Mouse (Mus musculus) forebrain, embryonic 11.5 days (tissue): ENCODE data around the gene Gm28047. TPM values are rescaled to one million over a fixed set of nuclear protein-coding genes. Genes with fewer than 3 reads are reported as not detected.

ENCODE experiments used
- ATAC-seq: fragments of 200-750 bp; cut with Nextera tagmentation; replicated peaks from 2 replicates; pipeline ENCODE4 v1.8.0; 2017; ENCODE audit warnings: moderate TSS enrichment; ENCODE audit not compliant: low FRiP score
- DNase-seq: peaks from one replicate; pipeline ENCODE4 v3.0.0-alpha.2; 2017; ENCODE audit warnings: low spot score
- H3K27ac ChIP-seq: fragments of 300-500 bp; sonication (generic); 2 replicates; pipeline ENCODE4 v1.5.1; 2014; ENCODE audit warnings: low read depth, low read length
- H3K27me3 ChIP-seq: fragments of 300-500 bp; sonication (generic); 2 replicates; pipeline ENCODE4 v1.6.1; 2014; ENCODE audit warnings: mild to moderate bottlenecking, low read length, mixed read lengths; ENCODE audit not compliant: control insufficient read depth, insufficient read depth
- H3K36me3 ChIP-seq: fragments of 300-500 bp; sonication (generic); 2 replicates; pipeline ENCODE4 v1.6.1; 2014; ENCODE audit warnings: mild to moderate bottlenecking, low read length, moderate library complexity, mixed read lengths; ENCODE audit not compliant: control insufficient read depth, insufficient read depth
- H3K4me1 ChIP-seq: fragments of 300-500 bp; sonication (generic); replicated peaks from 2 replicates; pipeline ENCODE4 v1.6.1; 2014; ENCODE audit warnings: low read length, mixed read lengths; ENCODE audit not compliant: control insufficient read depth, insufficient read depth
- H3K4me2 ChIP-seq: fragments of 300-500 bp; sonication (generic); 2 replicates; pipeline ENCODE4 v1.6.1; 2014; ENCODE audit warnings: low read depth, mild to moderate bottlenecking, low read length, moderate library complexity, mixed read lengths; ENCODE audit not compliant: severe bottlenecking
- H3K4me3 ChIP-seq: fragments of 300-500 bp; sonication (generic); 2 replicates; pipeline ENCODE4 v1.5.1; 2014; ENCODE audit warnings: low read depth, low read length
- H3K9ac ChIP-seq: fragments of 300-500 bp; sonication (generic); 2 replicates; pipeline ENCODE4 v1.6.1; 2014; ENCODE audit warnings: low read length
- H3K9me3 ChIP-seq: fragments of 300-500 bp; sonication (generic); 2 replicates; pipeline ENCODE4 v1.6.1; 2016; ENCODE audit warnings: low read length, mixed read lengths; ENCODE audit not compliant: control insufficient read depth
- WGBS: fragments of 180-500 bp; shearing (Covaris S2); extraction: QIAGEN DNeasy Blood & Tissue Kit; methylation state at CpG from one replicate; pipeline ENCODE4 v1.1.7; 2014; 5-methylcytosine and 5-hydroxymethylcytosine counted together
- polyA plus RNA-seq: library from polyadenylated mRNA; unstranded; fragments of >200 nt; fragmentation: Nextera tagmentation; extraction: Ambion mirVana; gene quantifications from 2 replicates; pipeline ENCODE4 v1.2.1, GENCODE M21; 2014

Gene Gm28047
- polyA plus RNA-seq, 1 experiment from 2014 or later = 0.37 TPM

GRCm38 (mm10) chr15:102578351-102578750 lies 46.5 kb downstream of the Gm28047 start:
- no peak for ATAC-seq
- Histone ChIP-seq H3K9me3 (no peaks in the 10 kb centered on the region), H3K4me2 (no peak overlapping the region), H3K36me3 (no peaks in the 10 kb centered on the region), H3K4me3 (no peak overlapping the region), H3K27ac (no peak overlapping the region), H3K4me1 (no peaks in the 10 kb centered on the region), H3K9ac (no peak overlapping the region), H3K27me3 (no peaks in the 10 kb centered on the region)
- 95% methylated on average over 2 of the region's 2 CpGs for WGBS
- no peak for DNase-seq

- Histone ChIP-seq H3K4me3 (no peak overlapping the region), H3K27ac (no peak overlapping the region), H3K9ac (no peak overlapping the region), H3K27me3 (no peaks in the 10 kb centered on the region), H3K4me2 (no peak overlapping the region), H3K9me3 (no peaks in the 10 kb centered on the region), H3K4me1 (no peaks in the 10 kb centered on the region), H3K36me3 (no peaks in the 10 kb centered on the region)
- 69% methylated on average over 1 of the region's 1 CpGs for WGBS
- ATAC-seq = no peak
- DNase-seq = no peak
Observed at GRCm38 (mm10) chr15:102576972-102577371, 47.9 kb downstream of the Gm28047 start.

- WGBS = 91% methylated on average over 3 of the region's 3 CpGs
- no peak for ATAC-seq
- no peaks in the 10 kb centered on the region for H3K36me3 ChIP-seq
Observed at GRCm38 (mm10) chr15:102572081-102572480, 52.8 kb downstream of the Gm28047 start.

GRCm38 (mm10) chr15:102567849-102568248 lies 57.0 kb downstream of the Gm28047 start:
- Histone ChIP-seq H3K9me3 (no peaks in the 10 kb centered on the region), H3K27ac (no peak overlapping the region), H3K27me3 (no peaks in the 10 kb centered on the region), H3K4me1 (no peaks in the 10 kb centered on the region), H3K4me3 (no peak overlapping the region), H3K4me2 (no peak overlapping the region), H3K9ac (no peak overlapping the region), H3K36me3 (no peaks in the 10 kb centered on the region)
- ATAC-seq (no peak), DNase-seq (no peak)
- 87% methylated on average over 2 of the region's 2 CpGs for WGBS

More at GRCm38 (mm10) chr15:102572081-102572480, 52.8 kb downstream of the Gm28047 start:
- no peak overlapping the region for H3K4me3 ChIP-seq
- 0 out of 2 replicates have a peak overlapping the region, but pooled peaks have one; percentile 1 for H3K27ac ChIP-seq
- H3K9ac ChIP-seq = no peak overlapping the region
- no peaks in the 10 kb centered on the region for H3K27me3 ChIP-seq
- no peaks in the 10 kb centered on the region for H3K9me3 ChIP-seq
- no peak overlapping the region for H3K4me2 ChIP-seq
- no peaks in the 10 kb centered on the region for H3K4me1 ChIP-seq
- no peak for DNase-seq

GRCm38 (mm10) chr15:102563681-102564080 lies 61.2 kb downstream of the Gm28047 start:
- WGBS = 85% methylated on average over 5 of the region's 5 CpGs
- H3K4me2 ChIP-seq = no peak overlapping the region
- no peaks in the 10 kb centered on the region; the same call in 1 of the 2 replicates for H3K36me3 ChIP-seq
- no peaks in the 10 kb centered on the region for H3K27me3 ChIP-seq
- DNase-seq (no peak), ATAC-seq (no peak)
- H3K27ac ChIP-seq = no peak overlapping the region
- no peaks in the 10 kb centered on the region for H3K9me3 ChIP-seq
- H3K9ac ChIP-seq = no peak overlapping the region
- H3K4me3 ChIP-seq = no peak overlapping the region
- H3K4me1 ChIP-seq = no peaks in the 10 kb centered on the region

- Histone ChIP-seq H3K4me1 (no peaks in the 10 kb centered on the region), H3K9me3 (no peaks in the 10 kb centered on the region), H3K9ac (no peak overlapping the region), H3K4me3 (no peak overlapping the region), H3K27ac (no peak overlapping the region), H3K36me3 (no peaks in the 10 kb centered on the region; the same call in 1 of the 2 replicates), H3K27me3 (no peaks in the 10 kb centered on the region), H3K4me2 (no peak overlapping the region)
- DNase-seq (no peak), ATAC-seq (no peak)
- WGBS = 94% methylated on average over 3 of the region's 3 CpGs
Observed at GRCm38 (mm10) chr15:102563061-102563460, 61.8 kb downstream of the Gm28047 start.

GRCm38 (mm10) chr15:102562491-102562890 lies 62.4 kb downstream of the Gm28047 start:
- Histone ChIP-seq H3K4me1 (no peaks in the 10 kb centered on the region), H3K9ac (no peak overlapping the region), H3K4me2 (no peak overlapping the region), H3K36me3 (no peaks in the 10 kb centered on the region; the same call in 1 of the 2 replicates), H3K9me3 (no peaks in the 10 kb centered on the region), H3K4me3 (no peak overlapping the region), H3K27me3 (no peaks in the 10 kb centered on the region), H3K27ac (no peak overlapping the region)
- DNase-seq (no peak), ATAC-seq (no peak)
- WGBS = 100% methylated on average over 1 of the region's 1 CpGs

GRCm38 (mm10) chr15:102557580-102557979 lies 67.3 kb downstream of the Gm28047 start:
- DNase-seq (no peak), ATAC-seq (no peak)
- Histone ChIP-seq H3K4me2 (no peak overlapping the region), H3K4me3 (no peak overlapping the region), H3K9me3 (no peaks in the 10 kb centered on the region), H3K36me3 (peaks cover 3% of the 10 kb centered on the region; the same call in 1 of the 2 replicates), H3K9ac (no peak overlapping the region), H3K4me1 (no peaks in the 10 kb centered on the region), H3K27ac (no peak overlapping the region), H3K27me3 (no peaks in the 10 kb centered on the region)

GRCm38 (mm10) chr15:102555581-102555980 lies 69.3 kb downstream of the Gm28047 start:
- Histone ChIP-seq H3K27me3 (no peaks in the 10 kb centered on the region), H3K27ac (no peak overlapping the region), H3K4me1 (no peaks in the 10 kb centered on the region), H3K9me3 (no peaks in the 10 kb centered on the region), H3K4me3 (no peak overlapping the region), H3K36me3 (peaks cover 3% of the 10 kb centered on the region; the same call in 1 of the 2 replicates), H3K4me2 (no peak overlapping the region), H3K9ac (no peak overlapping the region)
- ATAC-seq (no peak), DNase-seq (no peak)
- WGBS = 92% methylated on average over 1 of the region's 1 CpGs
